Mouse (Mus musculus) lung, postnatal 14 days (tissue): Measurements from ENCODE around the gene Dctn2.

Experiments
- DNase-seq: peaks from one replicate; pipeline ENCODE4 v3.0.0; 2021

Gene Dctn2

GRCm38 (mm10) chr10:127317277-127317676 is 51.1 kb downstream of the Dctn2 start:
- DNase-seq = no peak

DNA sequence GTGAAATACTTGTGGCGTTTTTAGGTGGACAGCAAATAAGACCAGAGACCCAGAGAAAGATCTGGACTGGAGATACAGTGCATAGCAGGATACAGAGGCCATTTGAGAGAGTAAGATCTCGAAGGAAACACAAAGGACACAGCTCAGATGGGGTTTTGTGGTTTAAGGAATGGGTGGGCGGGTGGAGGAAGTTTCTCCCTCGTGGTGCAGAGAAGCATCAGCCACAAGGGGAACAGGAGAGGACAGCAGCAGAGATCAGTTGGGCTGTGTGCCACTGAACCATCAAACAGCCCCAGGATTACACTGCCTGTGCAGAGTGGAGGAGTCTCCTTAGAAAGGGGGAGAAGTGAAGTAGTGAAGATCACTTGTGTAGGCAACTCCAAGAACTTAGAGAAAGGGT is 51.8 kb downstream of the Dctn2 start:
- DNase-seq = no peak

DNA sequence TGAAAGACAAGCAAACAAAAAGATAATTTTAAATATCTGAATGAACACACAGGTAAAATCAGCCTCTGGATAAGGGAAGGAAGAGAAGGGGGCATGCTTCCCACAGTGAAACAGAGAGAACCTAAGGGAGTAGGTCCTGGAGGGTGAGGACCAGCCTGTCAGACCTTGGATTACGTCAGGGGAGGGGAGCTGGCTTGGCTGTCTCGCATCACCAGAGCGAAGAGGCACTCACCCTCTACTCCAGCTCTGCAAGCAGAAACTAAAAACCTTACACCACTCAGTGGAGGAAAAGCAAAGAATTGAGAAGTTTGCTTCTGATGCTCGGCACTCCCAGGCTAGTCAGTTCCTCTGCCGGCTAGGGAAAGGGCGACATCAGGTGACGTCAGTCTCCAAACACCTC is 53.8 kb downstream of the Dctn2 start:
- DNase-seq = no peak

DNA sequence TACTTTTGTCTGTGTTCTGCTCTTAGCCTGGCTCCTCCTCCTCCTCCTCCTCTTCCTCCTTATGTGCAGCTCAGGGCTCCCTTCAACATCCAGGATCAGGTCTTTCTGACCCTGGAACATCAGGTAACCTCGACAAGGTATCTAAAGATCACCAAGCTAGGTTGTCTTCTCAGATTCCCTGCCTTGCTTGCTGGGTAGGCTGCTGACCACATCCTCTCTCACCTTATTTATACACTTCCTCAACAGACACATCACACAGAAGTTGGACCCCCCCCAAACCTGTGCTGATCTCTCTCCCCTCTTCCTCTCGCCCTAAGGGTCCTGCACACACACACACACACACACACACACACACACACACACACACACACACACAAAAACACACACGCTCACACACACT is 55.5 kb downstream of the Dctn2 start, which contains the start of gene Arhgap9:
TSS of gene Arhgap9 (plus strand) at position 344 of the 400 bp plus-strand sequence.
- DNase-seq = no peak

GRCm38 (mm10) chr10:127322178-127322577 is 56.0 kb downstream of the Dctn2 start:
- no peak for DNase-seq

DNA sequence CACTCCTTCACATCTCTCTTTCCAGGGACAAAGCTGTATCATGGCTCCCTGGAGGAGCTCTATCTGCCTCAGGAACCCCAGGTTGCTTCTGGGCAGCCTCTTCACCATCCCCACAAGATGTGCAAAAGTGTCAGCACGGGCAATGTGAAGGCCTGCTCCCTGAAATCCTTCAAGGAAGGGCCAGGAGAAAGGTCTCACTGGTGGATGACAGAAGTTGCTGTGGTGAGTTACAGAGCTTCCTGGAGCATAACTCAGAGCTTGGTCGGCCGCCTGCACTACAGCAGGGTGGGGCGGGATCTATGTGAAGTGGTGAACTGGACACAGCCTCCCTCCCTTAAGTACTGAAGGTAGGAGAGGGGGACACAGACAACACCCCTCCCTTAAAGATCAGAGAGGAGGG is 56.5 kb downstream of the Dctn2 start:
- DNase-seq = no peak

GRCm38 (mm10) chr10:127323131-127323855 is 57.1 kb downstream of the Dctn2 start:
- DNase-seq = no peak

DNA sequence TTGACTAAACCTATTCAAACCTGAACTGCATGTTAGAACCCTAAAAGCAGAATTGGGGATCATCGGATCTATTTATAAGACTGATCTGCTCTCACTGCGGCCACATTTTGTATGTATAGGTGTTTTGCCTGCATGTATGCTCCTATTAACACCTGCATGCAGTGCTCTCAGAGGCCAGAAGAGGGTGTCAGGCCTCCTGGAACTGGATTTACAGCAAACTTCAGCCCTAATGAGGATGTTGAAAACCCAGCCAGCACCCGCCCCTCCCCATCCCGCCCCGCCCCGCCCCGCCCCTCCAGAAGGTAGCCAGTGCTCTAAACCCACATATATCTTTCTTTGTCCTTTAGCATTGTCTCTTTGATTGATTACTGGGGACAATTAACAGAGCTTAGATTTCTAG is 58.3 kb downstream of the Dctn2 start:
- peak; percentile 69 for DNase-seq

GRCm38 (mm10) chr10:127325454-127326016 is 59.4 kb downstream of the Dctn2 start:
- no peak for DNase-seq

- DNase-seq = peak; percentile 31
Observed at GRCm38 (mm10) chr10:127326017-127326801, 60.0 kb downstream of the Dctn2 start.

GRCm38 (mm10) chr10:127326828-127327227 is 60.7 kb downstream of the Dctn2 start:
- DNase-seq = no peak

DNA sequence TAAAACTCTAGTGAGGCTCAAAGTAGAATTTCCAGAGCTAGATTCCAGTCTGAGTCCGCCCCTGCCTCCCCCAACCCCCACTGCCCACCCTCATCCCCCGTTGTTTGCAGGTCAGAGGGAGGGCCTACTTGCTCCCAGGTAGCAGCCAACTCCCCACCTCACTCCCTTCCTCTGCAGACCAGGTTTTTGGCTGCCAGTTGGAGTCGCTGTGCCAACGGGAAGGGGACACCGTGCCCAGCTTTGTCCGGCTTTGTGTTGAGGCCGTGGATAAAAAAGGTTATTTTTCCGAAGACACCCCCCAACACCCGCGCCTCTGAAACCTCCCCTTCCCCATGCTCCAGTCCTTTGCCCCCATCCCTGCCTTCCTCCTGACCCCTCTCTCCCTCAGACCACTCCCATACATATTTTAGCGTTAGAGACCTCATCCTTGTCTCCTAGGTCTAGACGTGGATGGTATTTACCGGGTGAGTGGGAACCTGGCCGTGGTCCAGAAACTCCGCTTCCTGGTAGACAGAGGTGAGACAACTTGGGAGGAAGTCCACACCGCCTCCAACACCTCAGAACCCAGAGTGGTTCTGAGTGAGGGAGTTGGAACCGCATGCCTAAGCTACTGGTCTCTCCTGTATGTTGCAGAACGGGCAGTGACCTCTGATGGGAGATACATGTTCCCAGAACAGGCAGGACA is 61.4 kb downstream of the Dctn2 start:
- no peak for DNase-seq

DNA sequence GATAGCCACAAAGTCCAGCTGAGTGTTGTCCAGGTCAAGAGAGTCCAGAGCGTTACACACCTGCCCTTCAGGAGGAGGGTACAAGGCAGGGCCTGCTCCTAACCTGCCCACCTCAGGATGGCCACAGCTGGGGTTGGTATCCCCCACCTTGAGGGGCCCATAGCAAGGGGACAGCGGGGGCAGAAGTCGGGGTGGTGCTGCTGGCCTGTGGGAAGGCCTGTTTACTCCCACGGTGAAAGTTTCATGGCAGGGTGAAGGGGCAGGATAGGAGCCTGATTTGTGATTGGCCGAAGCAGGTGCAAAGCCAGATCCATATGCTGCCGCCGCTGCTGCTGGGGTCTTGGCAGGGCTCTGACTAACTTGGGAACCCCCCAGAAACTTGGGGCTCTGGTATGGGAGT is 64.0 kb downstream of the Dctn2 start:
- no peak for DNase-seq
